Mouse (Mus musculus): ENCODE results near the gene Zbtb49. TPM values are rescaled to one million over a fixed set of nuclear protein-coding genes. Genes with fewer than 3 reads are reported as not detected.

Zbtb49 gene
- polyA plus RNA-seq, 1 experiment: 7.1 TPM

- H3K4me3 ChIP-seq (ENCODE audit: insufficient read depth, low read depth, low read length): no peak overlapping the region
- no peak for DNase-seq
- no peaks in the 10 kb centered on the region for H3K4me1 ChIP-seq (ENCODE audit: control insufficient read depth, insufficient read depth, low read length)
- H3K27ac ChIP-seq (ENCODE audit: insufficient read depth, low read depth, low read length): no peak overlapping the region
- TF ChIP-seq CTCF (conservative IDR thresholded peaks at IDR 0.05; ENCODE audit: insufficient read depth, insufficient read length, low read depth, low read length) (no peak), POLR2A (IDR thresholded peaks at IDR 0.05; ENCODE audit: low read depth, low read length) (no peak)
- 54% methylated on average over 5 of the region's 5 CpGs for WGBS
- no peaks in the 10 kb centered on the region for H3K27me3 ChIP-seq (replicated peaks; ENCODE audit: control insufficient read depth, insufficient read depth, low read length)
- H3K36me3 ChIP-seq (ENCODE audit: control insufficient read depth, insufficient read depth, low read length): no peaks in the 10 kb centered on the region
These were observed 46.5 kb downstream of the Zbtb49 start for GRCm38 (mm10) chr5:38173766-38174165.

DNA sequence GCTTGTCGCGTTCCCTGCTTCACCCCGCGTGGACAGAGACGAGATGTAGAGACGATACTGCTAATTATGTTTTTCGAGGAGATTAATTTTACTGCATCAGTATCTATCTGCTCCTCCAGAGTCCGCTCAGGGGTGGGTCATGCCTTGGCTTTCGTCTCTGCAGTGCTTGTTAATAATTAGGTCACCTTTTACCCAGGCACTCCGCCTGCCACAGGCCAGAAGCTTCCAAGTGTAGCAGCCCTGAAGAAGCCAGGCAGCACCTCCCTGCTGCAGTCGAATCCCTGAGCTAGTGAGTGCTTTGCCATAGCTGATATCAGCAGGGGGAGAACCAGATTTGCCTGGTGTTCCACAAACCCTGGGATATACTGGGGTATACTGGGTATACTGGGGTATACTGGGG lies 51.8 kb downstream of the Zbtb49 start:
- Histone ChIP-seq H3K4me1 (ENCODE audit: control insufficient read depth, insufficient read depth, low read length) (no peaks in the 10 kb centered on the region), H3K27me3 (replicated peaks; ENCODE audit: control insufficient read depth, insufficient read depth, low read length) (no peaks in the 10 kb centered on the region), H3K36me3 (ENCODE audit: control insufficient read depth, insufficient read depth, low read length) (no peaks in the 10 kb centered on the region), H3K27ac (ENCODE audit: insufficient read depth, low read depth, low read length) (no peak overlapping the region), H3K4me3 (ENCODE audit: insufficient read depth, low read depth, low read length) (no peak overlapping the region)
- peak; percentile 36 for DNase-seq
- WGBS: 55% methylated on average over 11 of the region's 11 CpGs
- TF ChIP-seq POLR2A (IDR thresholded peaks at IDR 0.05; ENCODE audit: low read depth, low read length) (no peak), CTCF (conservative IDR thresholded peaks at IDR 0.05; ENCODE audit: insufficient read depth, insufficient read length, low read depth, low read length) (no peak)

GRCm38 (mm10) chr5:38159634-38160413 lies 60.4 kb downstream of the Zbtb49 start, which contains the start of gene Nsg1:
Gene Nsg1 (minus strand): TSS chr5:38159907.
- Histone ChIP-seq H3K36me3 (ENCODE audit: control insufficient read depth, insufficient read depth, low read length) (no peaks in the 10 kb centered on the region), H3K27me3 (replicated peaks; ENCODE audit: control insufficient read depth, insufficient read depth, low read length) (no peaks in the 10 kb centered on the region), H3K4me3 (ENCODE audit: insufficient read depth, low read depth, low read length) (peak within 1 kb of the TSS; percentile 52), H3K4me1 (ENCODE audit: control insufficient read depth, insufficient read depth, low read length) (no peaks in the 10 kb centered on the region), H3K27ac (ENCODE audit: insufficient read depth, low read depth, low read length) (no peak within 1 kb of the TSS)
- DNase-seq: no peak
- 14% methylated on average over 35 of the region's 35 CpGs for WGBS
- TF ChIP-seq POLR2A (IDR thresholded peaks at IDR 0.05; ENCODE audit: low read depth, low read length): no peak
- no peak for TF ChIP-seq CTCF (conservative IDR thresholded peaks at IDR 0.05; ENCODE audit: insufficient read depth, insufficient read length, low read depth, low read length)

- Histone ChIP-seq H3K4me3 (ENCODE audit: insufficient read depth, low read depth, low read length) (peak overlapping the region; percentile 52), H3K36me3 (ENCODE audit: control insufficient read depth, insufficient read depth, low read length) (no peaks in the 10 kb centered on the region), H3K4me1 (ENCODE audit: control insufficient read depth, insufficient read depth, low read length) (no peaks in the 10 kb centered on the region), H3K27me3 (replicated peaks; ENCODE audit: control insufficient read depth, insufficient read depth, low read length) (no peaks in the 10 kb centered on the region), H3K27ac (ENCODE audit: insufficient read depth, low read depth, low read length) (no peak overlapping the region)
- WGBS: under 1% methylated on average over 79 of the region's 79 CpGs
- TF ChIP-seq POLR2A (IDR thresholded peaks at IDR 0.05; ENCODE audit: low read depth, low read length) (no peak), CTCF (conservative IDR thresholded peaks at IDR 0.05; ENCODE audit: insufficient read depth, insufficient read length, low read depth, low read length) (no peak)
- peak; percentile 56 for DNase-seq
These were observed 61.2 kb downstream of the Zbtb49 start for GRCm38 (mm10) chr5:38158947-38159633.

DNA sequence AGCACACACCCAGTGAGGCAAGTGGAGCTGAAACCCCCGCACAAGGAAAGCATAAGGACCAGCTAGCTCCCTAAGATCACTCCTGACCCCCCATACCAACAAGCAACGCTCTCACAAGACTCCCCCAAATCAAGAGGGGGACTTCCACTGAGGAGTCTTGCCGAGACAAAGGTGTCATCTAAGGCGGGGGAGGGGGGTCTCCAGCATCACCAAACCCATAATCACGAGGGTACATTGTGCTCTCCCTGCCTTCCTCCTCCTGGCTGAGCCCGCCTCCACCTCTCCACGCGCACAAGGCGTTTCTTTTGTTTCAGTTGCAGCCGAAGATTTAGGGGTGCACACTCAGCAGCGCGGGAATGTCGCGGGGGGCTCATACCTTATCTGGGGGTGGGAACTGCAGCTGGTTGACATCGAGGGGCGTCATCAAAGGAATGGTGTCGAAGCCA lies 61.7 kb downstream of the Zbtb49 start:
- 5% methylated on average over 17 of the region's 17 CpGs for whole genome bisulfite sequencing
- Histone ChIP-seq H3K27ac (ENCODE audit: insufficient read depth, low read depth, low read length) (no peak overlapping the region), H3K4me3 (ENCODE audit: insufficient read depth, low read depth, low read length) (peak overlapping the region; percentile 52), H3K36me3 (ENCODE audit: control insufficient read depth, insufficient read depth, low read length) (no peaks in the 10 kb centered on the region), H3K4me1 (ENCODE audit: control insufficient read depth, insufficient read depth, low read length) (no peaks in the 10 kb centered on the region), H3K27me3 (replicated peaks; ENCODE audit: control insufficient read depth, insufficient read depth, low read length) (no peaks in the 10 kb centered on the region)
- DNase-seq: no peak
- TF ChIP-seq CTCF (conservative IDR thresholded peaks at IDR 0.05; ENCODE audit: insufficient read depth, insufficient read length, low read depth, low read length): no peak

GRCm38 (mm10) chr5:38157481-38158020 lies 62.7 kb downstream of the Zbtb49 start:
- WGBS: 73% methylated on average over 9 of the region's 9 CpGs

DNA sequence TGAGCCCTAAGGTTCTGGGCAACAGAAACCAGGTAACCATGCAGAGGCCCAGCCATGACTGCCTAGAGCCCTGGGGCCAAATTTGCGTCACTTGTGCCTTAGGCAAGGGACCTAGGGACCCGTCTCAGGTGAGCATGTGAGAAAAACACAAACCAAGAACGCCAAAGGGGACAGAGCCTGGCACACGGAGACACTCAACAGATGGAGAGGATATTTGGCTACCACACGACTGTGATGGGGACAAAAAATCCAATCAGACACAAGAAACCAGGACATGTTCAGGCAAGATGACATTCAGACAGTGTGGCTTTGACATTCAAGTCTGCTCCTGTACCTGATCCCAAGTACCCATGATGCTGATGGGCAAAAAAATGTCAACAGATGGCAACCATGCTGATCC lies 66.6 kb downstream of the Zbtb49 start:
- Histone ChIP-seq H3K27me3 (replicated peaks; ENCODE audit: control insufficient read depth, insufficient read depth, low read length) (no peaks in the 10 kb centered on the region), H3K4me1 (ENCODE audit: control insufficient read depth, insufficient read depth, low read length) (no peaks in the 10 kb centered on the region), H3K36me3 (ENCODE audit: control insufficient read depth, insufficient read depth, low read length) (no peaks in the 10 kb centered on the region), H3K4me3 (ENCODE audit: insufficient read depth, low read depth, low read length) (no peak overlapping the region), H3K27ac (ENCODE audit: insufficient read depth, low read depth, low read length) (no peak overlapping the region)
- WGBS: 93% methylated on average over 5 of the region's 5 CpGs
- no peak for TF ChIP-seq CTCF (conservative IDR thresholded peaks at IDR 0.05; ENCODE audit: insufficient read depth, insufficient read length, low read depth, low read length)
- TF ChIP-seq POLR2A (IDR thresholded peaks at IDR 0.05; ENCODE audit: low read depth, low read length): no peak
- DNase-seq: no peak

More at GRCm38 (mm10) chr5:38157481-38158020, 62.7 kb downstream of the Zbtb49 start:
- Histone ChIP-seq H3K36me3 (ENCODE audit: control insufficient read depth, insufficient read depth, low read length) (no peaks in the 10 kb centered on the region), H3K27me3 (replicated peaks; ENCODE audit: control insufficient read depth, insufficient read depth, low read length) (no peaks in the 10 kb centered on the region), H3K27ac (ENCODE audit: insufficient read depth, low read depth, low read length) (no peak overlapping the region), H3K4me3 (ENCODE audit: insufficient read depth, low read depth, low read length) (no peak overlapping the region), H3K4me1 (ENCODE audit: control insufficient read depth, insufficient read depth, low read length) (no peaks in the 10 kb centered on the region)
- no peak for TF ChIP-seq CTCF (conservative IDR thresholded peaks at IDR 0.05; ENCODE audit: insufficient read depth, insufficient read length, low read depth, low read length)
- DNase-seq: no peak
